Mouse (Mus musculus): ENCODE measurements around the gene Kcnk4. TPM values are rescaled to one million over a fixed set of nuclear protein-coding genes. Genes with fewer than 3 reads are reported as not detected.

The Kcnk4 gene
- polyA plus RNA-seq, 2 experiments, result 1.1 TPM

DNA sequence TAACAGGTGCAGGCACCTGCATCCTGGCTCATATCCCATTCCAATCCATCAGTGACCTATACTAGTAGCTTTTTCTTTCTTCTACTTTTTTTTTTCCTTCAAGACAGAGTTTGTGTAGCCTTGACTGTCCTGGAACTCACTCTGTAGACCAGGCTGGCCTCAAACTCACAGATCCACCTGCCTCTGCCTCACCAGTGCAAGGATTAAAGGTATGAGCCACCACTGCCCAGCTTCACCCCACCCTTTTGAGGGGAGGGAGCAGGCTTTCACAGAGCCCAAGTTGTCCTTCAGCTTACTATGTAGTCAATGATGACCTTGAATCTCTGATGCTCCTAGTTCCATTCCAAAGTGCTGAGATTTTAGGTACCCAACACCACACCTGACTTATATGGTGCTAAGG is 14.9 kb downstream of the Kcnk4 start:
- ATAC-seq (ENCODE audit: low FRiP score, low read depth), result no peak
- Histone ChIP-seq H3K9ac (ENCODE audit: low read depth, low read length, severe bottlenecking) (no peak overlapping the region), H3K9me3 (ENCODE audit: control insufficient read depth, low read length) (no peaks in the 10 kb centered on the region), H3K36me3 (ENCODE audit: control insufficient read depth, insufficient read depth, low read length) (no peaks in the 10 kb centered on the region), H3K4me2 (replicated peaks; ENCODE audit: low read depth, low read length, severe bottlenecking) (no peak overlapping the region), H3K4me1 (ENCODE audit: control insufficient read depth, insufficient read depth, low read length) (peaks cover 11% of the 10 kb centered on the region; the same call in 1 of the 2 replicates), H3K27ac (replicated peaks; ENCODE audit: low read depth, low read length) (no peak overlapping the region), H3K27me3 (ENCODE audit: control insufficient read depth, insufficient read depth, low read length) (peaks cover 16% of the 10 kb centered on the region), H3K4me3 (replicated peaks; ENCODE audit: low read length) (no peak overlapping the region)
- no peak for DNase-seq (ENCODE audit: low spot score)
- no peak for TF ChIP-seq POLR2A (IDR thresholded peaks at IDR 0.05; ENCODE audit: borderline replicate concordance, extremely low read depth, insufficient read depth, insufficient read length)

DNA sequence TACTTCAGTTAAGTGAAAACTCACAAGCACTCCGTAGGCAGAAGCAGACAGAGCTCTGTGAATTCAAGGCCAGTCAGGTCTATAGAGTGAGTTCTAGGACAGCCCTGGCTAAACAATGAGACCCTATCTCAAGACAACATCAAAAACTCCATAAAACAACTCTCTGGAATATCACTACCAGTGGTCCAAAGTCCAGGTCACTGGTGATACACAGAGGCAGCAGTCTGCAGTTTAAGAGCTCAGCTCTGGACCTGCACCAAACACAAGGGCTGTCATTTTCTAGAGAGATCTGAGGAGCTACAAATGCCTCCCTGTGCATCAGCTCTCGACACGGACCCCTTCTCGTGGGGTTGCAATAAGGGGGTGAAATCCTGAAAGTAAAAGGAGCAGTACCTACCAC is 16.0 kb downstream of the Kcnk4 start:
- Histone ChIP-seq H3K27me3 (ENCODE audit: control insufficient read depth, insufficient read depth, low read length) (peaks cover 5% of the 10 kb centered on the region; the same call in 1 of the 2 replicates), H3K4me3 (replicated peaks; ENCODE audit: low read length) (no peak overlapping the region), H3K4me1 (ENCODE audit: control insufficient read depth, insufficient read depth, low read length) (peaks cover 11% of the 10 kb centered on the region; the same call in 1 of the 2 replicates), H3K9ac (ENCODE audit: low read depth, low read length, severe bottlenecking) (no peak overlapping the region), H3K36me3 (ENCODE audit: control insufficient read depth, insufficient read depth, low read length) (peaks cover 2% of the 10 kb centered on the region), H3K9me3 (ENCODE audit: control insufficient read depth, low read length) (no peaks in the 10 kb centered on the region), H3K4me2 (replicated peaks; ENCODE audit: low read depth, low read length, severe bottlenecking) (no peak overlapping the region), H3K27ac (replicated peaks; ENCODE audit: low read depth, low read length) (no peak overlapping the region)
- WGBS, result 93% methylated on average over 4 of the region's 4 CpGs
- no peak for ATAC-seq (ENCODE audit: low FRiP score, low read depth)
- no peak for DNase-seq (ENCODE audit: low spot score)
- no peak for TF ChIP-seq POLR2A (IDR thresholded peaks at IDR 0.05; ENCODE audit: borderline replicate concordance, extremely low read depth, insufficient read depth, insufficient read length)

DNA sequence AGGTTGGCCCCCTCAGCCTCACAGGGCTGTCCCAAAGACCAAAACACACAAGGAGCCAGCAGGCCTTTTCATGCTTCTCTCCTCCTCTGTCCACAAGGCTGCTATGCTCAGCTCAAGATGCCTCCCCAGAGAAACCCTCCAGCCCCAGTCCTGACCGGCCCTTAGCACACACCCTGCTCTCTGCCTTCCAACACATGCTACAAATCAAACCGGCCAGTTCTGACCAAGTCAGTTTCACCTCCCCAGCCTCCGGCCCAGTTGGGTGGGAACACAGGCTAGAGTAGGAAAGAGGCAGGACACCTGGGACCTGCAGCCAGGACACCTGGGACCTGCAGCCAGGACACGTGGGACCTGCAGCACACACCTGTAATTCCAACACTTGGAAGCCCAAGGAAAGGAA is 17.8 kb downstream of the Kcnk4 start:
- H3K4me2 ChIP-seq (replicated peaks; ENCODE audit: low read depth, low read length, severe bottlenecking), result no peak overlapping the region
- H3K36me3 ChIP-seq (ENCODE audit: control insufficient read depth, insufficient read depth, low read length), result peaks cover 21% of the 10 kb centered on the region
- no peak overlapping the region for H3K9ac ChIP-seq (ENCODE audit: low read depth, low read length, severe bottlenecking)
- H3K9me3 ChIP-seq (ENCODE audit: control insufficient read depth, low read length), result no peaks in the 10 kb centered on the region
- peaks cover 11% of the 10 kb centered on the region; the same call in 1 of the 2 replicates for H3K4me1 ChIP-seq (ENCODE audit: control insufficient read depth, insufficient read depth, low read length)
- ATAC-seq (ENCODE audit: low FRiP score, low read depth) (no peak), DNase-seq (ENCODE audit: low spot score) (no peak)
- H3K4me3 ChIP-seq (replicated peaks; ENCODE audit: low read length), result no peak overlapping the region
- no peaks in the 10 kb centered on the region for H3K27me3 ChIP-seq (ENCODE audit: control insufficient read depth, insufficient read depth, low read length)
- WGBS, result 73% methylated on average over 4 of the region's 4 CpGs
- H3K27ac ChIP-seq (replicated peaks; ENCODE audit: low read depth, low read length), result no peak overlapping the region
- TF ChIP-seq POLR2A (IDR thresholded peaks at IDR 0.05; ENCODE audit: borderline replicate concordance, extremely low read depth, insufficient read depth, insufficient read length), result no peak

DNA sequence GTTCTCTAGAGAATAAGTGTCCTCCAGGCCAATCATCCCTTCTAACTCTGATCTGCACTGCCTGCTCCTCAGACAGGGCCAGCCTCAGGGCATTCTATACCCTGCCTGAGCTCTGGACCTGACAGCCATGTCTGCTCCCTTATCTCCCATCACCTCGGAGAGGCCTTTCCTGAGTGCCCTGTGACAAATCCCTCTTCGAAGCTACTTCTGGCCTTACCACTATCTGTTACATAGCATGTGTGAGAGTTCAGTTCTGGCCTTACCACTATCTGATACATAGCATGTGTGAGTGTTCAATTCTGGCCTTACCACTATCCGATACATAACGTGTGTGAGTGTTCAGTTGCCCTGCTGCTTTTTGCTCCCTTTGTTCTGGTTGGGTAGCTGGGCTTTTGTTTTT is 19.0 kb downstream of the Kcnk4 start:
- H3K9me3 ChIP-seq (ENCODE audit: control insufficient read depth, low read length), result no peaks in the 10 kb centered on the region
- H3K9ac ChIP-seq (ENCODE audit: low read depth, low read length, severe bottlenecking), result no peak overlapping the region
- H3K4me1 ChIP-seq (ENCODE audit: control insufficient read depth, insufficient read depth, low read length), result peaks cover 2% of the 10 kb centered on the region; the same call in 1 of the 2 replicates
- no peak overlapping the region for H3K4me2 ChIP-seq (replicated peaks; ENCODE audit: low read depth, low read length, severe bottlenecking)
- no peak overlapping the region for H3K4me3 ChIP-seq (replicated peaks; ENCODE audit: low read length)
- peaks cover 26% of the 10 kb centered on the region for H3K36me3 ChIP-seq (ENCODE audit: control insufficient read depth, insufficient read depth, low read length)
- DNase-seq (ENCODE audit: low spot score) (no peak), ATAC-seq (ENCODE audit: low FRiP score, low read depth) (no peak)
- no peaks in the 10 kb centered on the region for H3K27me3 ChIP-seq (ENCODE audit: control insufficient read depth, insufficient read depth, low read length)
- no peak for TF ChIP-seq POLR2A (IDR thresholded peaks at IDR 0.05; ENCODE audit: borderline replicate concordance, extremely low read depth, insufficient read depth, insufficient read length)
- H3K27ac ChIP-seq (replicated peaks; ENCODE audit: low read depth, low read length), result no peak overlapping the region
- WGBS, result 81% methylated on average over 4 of the region's 4 CpGs

DNA sequence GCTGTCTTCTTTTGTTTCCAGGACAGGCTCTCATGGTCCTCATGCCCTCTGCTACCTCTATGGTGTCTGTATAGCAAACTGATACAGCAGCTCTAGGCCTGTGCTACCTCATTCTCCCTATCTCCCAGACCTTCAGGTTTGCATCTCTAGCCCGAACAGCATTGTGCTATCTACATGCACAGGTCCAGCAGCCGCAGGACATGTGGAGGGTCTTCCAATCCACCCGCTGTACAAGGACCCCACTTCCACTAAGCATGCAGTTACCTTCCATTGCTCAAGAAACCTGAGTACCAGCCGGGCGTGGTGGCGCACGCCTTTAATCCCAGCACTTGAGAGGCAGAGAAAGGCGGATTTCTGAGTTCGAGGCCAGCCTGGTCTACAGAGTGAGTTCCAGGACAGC is 19.8 kb downstream of the Kcnk4 start:
- Histone ChIP-seq H3K9ac (ENCODE audit: low read depth, low read length, severe bottlenecking) (no peak overlapping the region), H3K27ac (replicated peaks; ENCODE audit: low read depth, low read length) (no peak overlapping the region), H3K36me3 (ENCODE audit: control insufficient read depth, insufficient read depth, low read length) (peaks cover 26% of the 10 kb centered on the region), H3K9me3 (ENCODE audit: control insufficient read depth, low read length) (no peaks in the 10 kb centered on the region), H3K4me2 (replicated peaks; ENCODE audit: low read depth, low read length, severe bottlenecking) (no peak overlapping the region), H3K4me1 (ENCODE audit: control insufficient read depth, insufficient read depth, low read length) (no peaks in the 10 kb centered on the region), H3K27me3 (ENCODE audit: control insufficient read depth, insufficient read depth, low read length) (no peaks in the 10 kb centered on the region), H3K4me3 (replicated peaks; ENCODE audit: low read length) (no peak overlapping the region)
- DNase-seq (ENCODE audit: low spot score) (no peak), ATAC-seq (ENCODE audit: low FRiP score, low read depth) (no peak)
- TF ChIP-seq POLR2A (IDR thresholded peaks at IDR 0.05; ENCODE audit: borderline replicate concordance, extremely low read depth, insufficient read depth, insufficient read length), result no peak
- 89% methylated on average over 9 of the region's 9 CpGs for WGBS

DNA sequence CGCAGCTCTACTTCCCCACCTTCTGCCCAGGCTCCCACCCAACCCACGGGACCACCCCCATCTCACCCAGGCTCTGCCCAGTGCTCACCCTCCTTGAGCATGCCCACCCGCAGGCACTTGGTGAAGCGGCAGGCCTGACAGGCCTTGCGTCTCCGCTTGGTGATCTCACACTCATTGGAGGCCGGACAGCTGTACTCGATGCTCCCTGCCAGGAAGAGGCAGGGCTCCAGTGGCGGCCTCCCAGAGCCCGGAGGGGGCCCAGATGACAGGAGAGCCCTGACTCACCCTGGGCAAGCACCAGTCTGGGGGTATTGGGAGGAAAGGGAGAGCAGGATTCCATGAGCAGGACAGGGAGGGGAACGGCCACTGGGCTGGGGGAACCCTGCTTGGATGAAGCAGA is 20.3 kb downstream of the Kcnk4 start:
- H3K9me3 ChIP-seq (ENCODE audit: control insufficient read depth, low read length), result no peaks in the 10 kb centered on the region
- H3K4me2 ChIP-seq (replicated peaks; ENCODE audit: low read depth, low read length, severe bottlenecking), result no peak overlapping the region
- H3K27me3 ChIP-seq (ENCODE audit: control insufficient read depth, insufficient read depth, low read length), result no peaks in the 10 kb centered on the region
- H3K27ac ChIP-seq (replicated peaks; ENCODE audit: low read depth, low read length), result no peak overlapping the region
- H3K4me3 ChIP-seq (replicated peaks; ENCODE audit: low read length), result no peak overlapping the region
- no peak for TF ChIP-seq POLR2A (IDR thresholded peaks at IDR 0.05; ENCODE audit: borderline replicate concordance, extremely low read depth, insufficient read depth, insufficient read length)
- H3K4me1 ChIP-seq (ENCODE audit: control insufficient read depth, insufficient read depth, low read length), result no peaks in the 10 kb centered on the region
- peaks cover 26% of the 10 kb centered on the region for H3K36me3 ChIP-seq (ENCODE audit: control insufficient read depth, insufficient read depth, low read length)
- 88% methylated on average over 11 of the region's 11 CpGs for WGBS
- no peak overlapping the region for H3K9ac ChIP-seq (ENCODE audit: low read depth, low read length, severe bottlenecking)
- ATAC-seq (ENCODE audit: low FRiP score, low read depth), result no peak
- no peak for DNase-seq (ENCODE audit: low spot score)

Data from limb, embryonic 14.5 days (tissue).